Mouse (Mus musculus) midbrain, embryonic 13.5 days (tissue): ENCODE data around the gene Pik3r2. TPM values are rescaled to one million over a fixed set of nuclear protein-coding genes. Genes with fewer than 3 reads are reported as not detected.
"Not testable (repeated sequence)": the region's sequence is repeated elsewhere in the genome, so short reads cannot be mapped to it uniquely, and the experiment has no call there.

Experiments
- ATAC-seq: fragments of 200-750 bp; cut with Nextera tagmentation; 2 replicates; pipeline ENCODE4 v1.8.0; 2017; ENCODE audit warnings: mild to moderate bottlenecking, moderate TSS enrichment, moderate library complexity
- H3K27ac ChIP-seq: fragments of 300-500 bp; sonication (generic); 2 replicates; pipeline ENCODE4 v1.5.1; 2015; ENCODE audit warnings: inconsistent platforms, mild to moderate bottlenecking, moderate library complexity
- H3K27me3 ChIP-seq: fragments of 300-500 bp; sonication (generic); 2 replicates; pipeline ENCODE4 v1.6.1; 2015; ENCODE audit warnings: mild to moderate bottlenecking, inconsistent platforms
- H3K36me3 ChIP-seq: fragments of 300-500 bp; sonication (generic); 2 replicates; pipeline ENCODE4 v1.6.1; 2015; ENCODE audit warnings: mild to moderate bottlenecking, inconsistent platforms
- H3K4me1 ChIP-seq: fragments of 300-500 bp; sonication (generic); replicated peaks from 2 replicates; pipeline ENCODE4 v1.6.1; 2015; ENCODE audit warnings: inconsistent platforms
- H3K4me2 ChIP-seq: fragments of 300-500 bp; sonication (generic); replicated peaks from 2 replicates; pipeline ENCODE4 v1.6.1; 2015; ENCODE audit warnings: moderate library complexity, mild to moderate bottlenecking, inconsistent platforms
- H3K4me3 ChIP-seq: fragments of 300-500 bp; sonication (generic); replicated peaks from 2 replicates; pipeline ENCODE4 v1.5.1; 2015; ENCODE audit warnings: mild to moderate bottlenecking, inconsistent platforms
- H3K9ac ChIP-seq: fragments of 300-500 bp; sonication (generic); replicated peaks from 2 replicates; pipeline ENCODE4 v1.6.1; 2015; ENCODE audit warnings: mild to moderate bottlenecking, inconsistent platforms
- H3K9me3 ChIP-seq: fragments of 300-500 bp; sonication (generic); 2 replicates; pipeline ENCODE4 v1.6.1; 2016; ENCODE audit warnings: mild to moderate bottlenecking, inconsistent platforms
- WGBS: fragments of 180-500 bp; shearing (Covaris S2); methylation state at CpG from one replicate; pipeline ENCODE4 v1.1.7; 2015; 5-methylcytosine and 5-hydroxymethylcytosine counted together
- polyA plus RNA-seq: library from polyadenylated mRNA; unstranded; fragments of >200 nt; fragmentation: Nextera tagmentation; extraction: Ambion mirVana; gene quantifications from 2 replicates; pipeline ENCODE4 v1.2.1, GENCODE M21; 2015

Gene Pik3r2
- polyA plus RNA-seq: 78.9 and 87.2 TPM in 2 replicates

DNA sequence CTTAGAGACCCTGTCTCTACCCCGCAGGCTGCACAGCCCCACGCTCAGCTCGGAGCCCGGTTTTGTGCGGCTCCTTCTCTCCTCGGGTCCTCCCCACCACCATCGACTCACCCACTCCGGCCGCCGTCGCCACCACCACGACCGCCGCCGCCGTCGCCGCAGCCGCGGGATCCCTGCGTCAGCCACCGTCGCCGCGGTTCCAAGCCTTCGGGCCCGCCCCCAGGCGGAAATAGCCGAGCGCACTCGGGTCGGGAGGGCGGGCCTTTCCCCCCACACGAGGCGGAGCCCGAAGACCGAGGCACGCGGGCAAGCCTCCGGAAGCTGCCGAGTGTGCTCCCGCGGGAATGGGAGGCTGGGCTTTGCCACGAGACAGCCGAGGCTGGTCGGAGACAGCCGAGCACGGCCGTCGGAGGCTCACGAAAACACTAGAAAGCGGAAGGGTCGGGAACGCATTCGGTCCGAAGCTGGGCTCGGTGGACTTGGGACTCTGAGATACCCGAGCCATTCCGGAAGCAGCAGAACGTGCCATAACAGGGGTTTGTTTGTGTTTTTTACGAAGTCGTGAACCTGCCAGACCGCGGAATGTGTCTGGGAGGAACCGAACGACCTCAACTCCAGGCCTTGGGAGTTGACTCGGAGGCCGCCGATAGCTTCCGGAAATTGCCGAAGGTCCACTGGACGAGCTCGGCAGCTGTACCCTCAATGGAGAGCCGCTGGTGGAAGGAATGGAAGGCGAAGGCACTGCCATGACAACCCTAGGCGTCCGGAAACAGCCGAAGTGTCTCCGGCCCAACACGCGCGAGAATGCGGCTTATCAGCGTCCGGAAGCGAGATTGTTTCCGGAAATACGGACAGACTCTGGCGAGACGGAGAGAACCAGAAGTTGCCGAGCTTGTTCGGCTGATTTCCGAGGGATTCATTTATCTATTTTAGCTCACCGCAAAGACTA, at the start of gene Pik3r2:
Pik3r2 (minus strand) TSS at position 218 of the 949 bp plus-strand sequence.
- peak within 1 kb of the TSS; percentile 96 for H3K27ac ChIP-seq
- H3K4me1 ChIP-seq: peaks cover 47% of the 10 kb centered on the region
- H3K4me3 ChIP-seq: peak within 1 kb of the TSS; percentile 82
- no peaks in the 10 kb centered on the region for H3K9me3 ChIP-seq
- peaks cover 67% of the 10 kb centered on the region for H3K36me3 ChIP-seq
- ATAC-seq: peak; percentile 94
- WGBS: under 1% methylated on average over 94 of the region's 94 CpGs
- peak within 1 kb of the TSS; percentile 87 for H3K4me2 ChIP-seq
- H3K27me3 ChIP-seq: no peaks in the 10 kb centered on the region
- H3K9ac ChIP-seq: peak within 1 kb of the TSS; percentile 98

DNA sequence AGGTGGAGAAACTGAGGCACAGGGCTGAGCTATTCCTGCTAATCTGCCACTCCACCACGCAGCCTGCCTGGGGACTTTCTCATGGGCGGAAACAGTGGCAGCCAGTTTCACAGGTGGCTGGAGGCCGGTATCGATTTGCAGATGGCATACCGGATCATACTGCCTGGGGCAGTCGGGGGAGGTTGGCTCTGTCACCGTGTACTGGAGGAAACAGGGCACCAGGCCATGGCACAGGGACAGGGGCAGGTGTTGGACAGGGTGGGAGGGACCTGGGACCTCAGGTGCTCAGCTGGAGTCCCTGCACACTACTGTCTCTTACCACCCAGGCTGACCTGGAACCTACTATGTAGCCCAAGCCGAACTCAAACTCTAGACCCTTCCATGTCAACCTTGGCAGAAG, 49.3 kb upstream of the Pik3r2 start:
- Histone ChIP-seq H3K9me3 (no peaks in the 10 kb centered on the region), H3K27me3 (peaks cover 13% of the 10 kb centered on the region), H3K9ac (no peak overlapping the region), H3K4me3 (no peak overlapping the region), H3K4me2 (no peak overlapping the region), H3K27ac (no peak overlapping the region), H3K4me1 (no peaks in the 10 kb centered on the region), H3K36me3 (no peaks in the 10 kb centered on the region)
- ATAC-seq: no peak
- WGBS: 89% methylated on average over 8 of the region's 8 CpGs

- 85% methylated on average over 7 of the region's 7 CpGs for WGBS
- Histone ChIP-seq H3K4me3 (no peak overlapping the region), H3K27me3 (peaks cover 33% of the 10 kb centered on the region)
These were observed 47.3 kb upstream of the Pik3r2 start for GRCm38 (mm10) chr8:70823802-70824201.

DNA sequence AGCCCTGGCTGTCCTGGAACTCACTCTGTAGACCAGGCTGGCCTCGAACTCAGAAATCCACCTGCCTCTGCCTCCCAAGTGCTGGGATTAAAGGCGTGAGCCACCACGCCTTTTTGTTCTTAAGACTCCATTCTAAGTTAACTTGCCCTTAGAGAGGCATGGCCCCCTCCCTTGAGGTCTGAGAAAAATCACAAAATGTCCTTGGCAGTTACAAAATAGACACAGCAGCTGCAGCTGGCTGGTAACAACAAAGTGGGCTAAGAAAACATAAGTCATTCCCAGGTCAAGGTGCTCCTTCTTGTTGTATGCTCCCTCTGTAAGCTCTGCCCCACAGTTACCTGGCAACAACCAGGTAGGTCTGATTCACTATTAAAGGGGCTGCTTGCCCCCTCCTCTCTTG, 46.1 kb upstream of the Pik3r2 start:
- peaks cover 39% of the 10 kb centered on the region for H3K27me3 ChIP-seq
- H3K9ac ChIP-seq, ATAC-seq, H3K36me3 ChIP-seq, H3K27ac ChIP-seq, H3K4me2 ChIP-seq, H3K4me3 ChIP-seq, H3K9me3 ChIP-seq, H3K4me1 ChIP-seq: not testable (repeated sequence)
- 85% methylated on average over 3 of the region's 3 CpGs for WGBS

More at GRCm38 (mm10) chr8:70823802-70824201, 47.3 kb upstream of the Pik3r2 start:
- H3K36me3 ChIP-seq: no peaks in the 10 kb centered on the region
- H3K9ac ChIP-seq: no peak overlapping the region; the same call in 1 of the 2 replicates
- H3K4me2 ChIP-seq: no peak overlapping the region
- 0 out of 2 replicates have a peak, but pooled peaks cover 2% of the 10 kb centered on the region for H3K4me1 ChIP-seq
- ATAC-seq: no peak
- peaks cover 7% of the 10 kb centered on the region; the same call in 1 of the 2 replicates for H3K9me3 ChIP-seq
- H3K27ac ChIP-seq: no peak overlapping the region

DNA sequence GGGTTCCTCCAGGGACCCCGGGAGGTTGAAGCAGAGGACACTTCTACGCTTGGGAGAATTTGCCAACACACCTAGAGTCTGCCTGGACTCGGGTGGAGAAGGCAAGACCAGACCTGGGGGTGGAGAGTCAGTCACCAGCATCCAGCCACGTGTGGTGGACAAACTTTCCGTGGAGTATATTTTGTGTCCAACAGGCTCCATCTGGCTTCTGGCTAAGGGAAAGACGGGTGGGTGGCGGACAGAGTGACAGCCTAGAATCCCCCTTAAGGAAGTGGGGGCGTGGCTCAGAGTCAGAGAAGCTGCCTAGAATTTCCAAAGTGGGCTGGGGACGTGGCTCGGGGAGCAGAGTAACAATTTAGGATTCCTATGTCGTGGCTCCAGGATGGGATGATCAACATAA, 45.5 kb upstream of the Pik3r2 start:
- 53% methylated on average over 11 of the region's 11 CpGs for WGBS

DNA sequence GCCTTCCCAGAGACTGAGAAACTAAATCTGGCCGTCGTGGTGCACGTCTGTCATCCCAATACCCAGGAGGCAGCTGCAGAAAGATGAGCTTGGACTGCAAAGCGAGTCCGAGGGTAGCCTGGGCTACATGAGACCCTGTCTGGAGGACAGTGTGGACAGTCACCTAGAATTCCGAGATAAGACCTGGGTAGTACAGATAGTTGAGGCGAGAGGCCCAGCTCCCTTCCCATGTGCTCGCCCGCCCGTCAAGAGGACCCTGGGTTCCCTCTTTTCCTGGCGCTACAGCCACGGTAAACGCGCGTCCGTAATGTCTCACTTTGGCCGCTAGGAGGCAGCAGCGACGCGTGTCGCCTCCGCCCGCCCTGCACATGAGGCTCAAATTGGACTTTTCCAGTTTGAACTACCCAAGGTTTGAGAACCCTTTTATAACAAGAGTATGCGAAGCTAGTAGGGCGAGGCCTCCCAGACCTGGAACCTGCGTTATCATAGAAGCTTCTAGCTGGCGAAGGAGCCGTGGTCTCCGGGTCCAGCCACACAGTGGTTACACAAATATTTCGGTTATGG, 45.0 kb upstream of the Pik3r2 start:
- Histone ChIP-seq H3K27me3 (peaks cover 50% of the 10 kb centered on the region), H3K4me2 (no peak overlapping the region), H3K36me3 (no peaks in the 10 kb centered on the region), H3K4me3 (no peak overlapping the region), H3K27ac (no peak overlapping the region), H3K9ac (no peak overlapping the region), H3K9me3 (peaks cover 8% of the 10 kb centered on the region; the same call in 1 of the 2 replicates), H3K4me1 (0 out of 2 replicates have a peak, but pooled peaks cover 6% of the 10 kb centered on the region)
- ATAC-seq: peak; percentile 43
- 14% methylated on average over 30 of the region's 30 CpGs for WGBS

More for the DNA sequence above, 45.5 kb upstream of the Pik3r2 start:
- H3K4me3 ChIP-seq: no peak overlapping the region
- H3K27me3 ChIP-seq: peaks cover 45% of the 10 kb centered on the region
- 0 out of 2 replicates have a peak, but pooled peaks cover 2% of the 10 kb centered on the region for H3K4me1 ChIP-seq
- no peak overlapping the region for H3K4me2 ChIP-seq
- no peak overlapping the region for H3K9ac ChIP-seq
- no peaks in the 10 kb centered on the region for H3K36me3 ChIP-seq
- peaks cover 8% of the 10 kb centered on the region; the same call in 1 of the 2 replicates for H3K9me3 ChIP-seq
- ATAC-seq: no peak
- H3K27ac ChIP-seq: no peak overlapping the region

GRCm38 (mm10) chr8:70820101-70820935, 43.8 kb upstream of the Pik3r2 start:
- peak; percentile 43 for ATAC-seq
- peaks cover 8% of the 10 kb centered on the region; the same call in 1 of the 2 replicates for H3K9me3 ChIP-seq
- H3K9ac ChIP-seq: no peak overlapping the region
- H3K4me1 ChIP-seq: 0 out of 2 replicates have a peak, but pooled peaks cover 6% of the 10 kb centered on the region
- H3K4me2 ChIP-seq: no peak overlapping the region
- H3K27me3 ChIP-seq: peaks cover 62% of the 10 kb centered on the region
- no peaks in the 10 kb centered on the region for H3K36me3 ChIP-seq
- no peak overlapping the region for H3K4me3 ChIP-seq
- 4% methylated on average over 31 of the region's 31 CpGs for WGBS
- no peak overlapping the region for H3K27ac ChIP-seq

DNA sequence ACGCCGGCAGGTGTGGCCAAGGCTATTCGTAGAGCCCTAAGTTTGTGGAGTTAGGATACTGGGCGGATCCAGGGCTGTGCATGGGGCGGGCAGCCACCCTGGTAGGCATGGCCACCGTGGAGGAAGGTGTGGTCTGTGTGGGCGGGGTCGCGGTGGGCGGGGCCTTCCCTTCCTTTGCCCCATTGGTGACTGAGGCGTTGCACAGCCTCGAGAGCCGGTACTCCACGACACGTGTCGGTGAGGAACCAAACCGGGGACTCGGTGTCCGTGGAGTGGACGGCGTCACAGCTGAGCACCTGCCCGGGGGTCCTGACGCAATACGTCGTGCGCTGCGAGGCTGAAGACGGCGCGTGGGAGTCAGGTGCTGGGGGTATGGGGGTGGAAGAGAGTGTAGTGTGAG, 40.2 kb upstream of the Pik3r2 start:
- ATAC-seq: 0 out of 2 replicates have a peak, but pooled peaks have one; percentile 28
- 0 out of 2 replicates have a peak, but pooled peaks cover 6% of the 10 kb centered on the region for H3K4me1 ChIP-seq
- H3K27ac ChIP-seq: no peak overlapping the region
- H3K4me2 ChIP-seq: peak overlapping the region; percentile 32
- WGBS: 8% methylated on average over 30 of the region's 30 CpGs
- no peak overlapping the region for H3K9ac ChIP-seq
- peaks cover 8% of the 10 kb centered on the region; the same call in 1 of the 2 replicates for H3K9me3 ChIP-seq
- H3K4me3 ChIP-seq: peak overlapping the region; percentile 11; the same call in 1 of the 2 replicates
- H3K36me3 ChIP-seq: no peaks in the 10 kb centered on the region
- H3K27me3 ChIP-seq: peaks cover 63% of the 10 kb centered on the region

- H3K36me3 ChIP-seq: no peaks in the 10 kb centered on the region
- peaks cover 30% of the 10 kb centered on the region for H3K27me3 ChIP-seq
- no peak overlapping the region for H3K9ac ChIP-seq
- 0 out of 2 replicates have a peak, but pooled peaks cover 4% of the 10 kb centered on the region for H3K4me1 ChIP-seq
- 64% methylated on average over 4 of the region's 4 CpGs for WGBS
- no peak overlapping the region for H3K4me3 ChIP-seq
- ATAC-seq: no peak
- no peaks in the 10 kb centered on the region for H3K9me3 ChIP-seq
- no peak overlapping the region for H3K27ac ChIP-seq
- H3K4me2 ChIP-seq: no peak overlapping the region
These were observed 36.4 kb upstream of the Pik3r2 start for GRCm38 (mm10) chr8:70812885-70813284.

DNA sequence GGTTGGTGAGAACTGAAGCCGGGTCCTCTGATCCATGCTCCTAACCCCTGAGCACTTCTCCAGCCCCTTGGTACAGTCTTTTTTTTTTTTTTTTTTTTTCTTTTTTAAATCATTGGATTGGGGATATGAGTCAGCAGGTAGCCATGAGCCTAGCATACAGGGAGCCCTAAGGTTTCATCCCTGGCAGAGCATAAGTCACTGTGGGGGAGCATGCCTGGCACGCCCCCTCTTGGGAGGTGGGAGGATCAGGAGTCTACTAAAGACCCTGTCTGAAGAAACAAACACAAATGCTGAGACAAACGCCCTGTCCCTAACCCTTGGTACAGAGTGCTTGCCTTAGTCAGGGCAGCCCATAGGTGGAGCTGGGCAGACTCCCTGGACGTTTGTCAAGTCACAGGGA, 35.5 kb upstream of the Pik3r2 start:
- Histone ChIP-seq H3K36me3 (no peaks in the 10 kb centered on the region), H3K27ac (no peak overlapping the region), H3K4me2 (no peak overlapping the region), H3K9ac (no peak overlapping the region), H3K9me3 (no peaks in the 10 kb centered on the region), H3K4me1 (0 out of 2 replicates have a peak, but pooled peaks cover 4% of the 10 kb centered on the region), H3K27me3 (peaks cover 29% of the 10 kb centered on the region), H3K4me3 (no peak overlapping the region)
- WGBS: 40% methylated on average over 4 of the region's 4 CpGs
- ATAC-seq: no peak

- Histone ChIP-seq H3K36me3 (no peaks in the 10 kb centered on the region), H3K27ac (no peak overlapping the region), H3K9me3 (no peaks in the 10 kb centered on the region), H3K9ac (no peak overlapping the region), H3K4me1 (no peaks in the 10 kb centered on the region), H3K27me3 (peaks cover 29% of the 10 kb centered on the region), H3K4me2 (no peak overlapping the region), H3K4me3 (no peak overlapping the region)
- 76% methylated on average over 20 of the region's 20 CpGs for WGBS
- no peak for ATAC-seq
These were observed 34.6 kb upstream of the Pik3r2 start for GRCm38 (mm10) chr8:70810962-70811680.
